Mouse (Mus musculus) liver, postnatal 0 days (tissue): ENCODE results near the gene Gm14434.
"Not testable (repeated sequence)": the region's sequence is repeated elsewhere in the genome, so short reads cannot be mapped to it uniquely, and the experiment has no call there.

Source experiments
- CTCF ChIP-seq: sonication (generic); IDR thresholded peaks from 2 replicates; pipeline ENCODE4 v1.5.1; 2016; ENCODE audit warnings: antibody characterized with exemption, low read depth
- EP300 ChIP-seq: IDR thresholded peaks from 2 replicates; pipeline ENCODE4 v1.6.1; 2016; ENCODE audit warnings: antibody characterized with exemption, low read depth, mild to moderate bottlenecking

DNA sequence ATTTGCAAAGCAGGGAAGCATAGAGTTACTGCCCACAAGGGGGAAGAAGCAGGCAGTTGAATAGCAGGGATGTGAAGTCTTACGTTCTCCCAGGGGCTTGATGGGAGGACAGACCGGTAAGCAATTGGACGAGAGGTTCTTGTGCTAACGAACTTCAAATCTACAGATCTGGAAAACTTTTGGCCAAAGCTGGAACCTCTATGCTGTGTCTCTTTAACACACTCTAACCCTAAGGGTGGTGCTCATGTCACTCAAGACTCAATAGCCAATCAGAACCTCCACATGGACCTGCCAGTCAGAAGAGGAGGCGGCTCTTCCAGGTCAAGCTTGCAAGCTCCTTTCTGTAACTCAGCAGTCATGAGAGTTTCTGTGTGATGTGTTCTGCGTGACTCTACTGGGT is 63.3 kb downstream of the Gm14434 start, which contains the start of gene Gm14435:
- not testable (repeated sequence) for TF ChIP-seq CTCF, EP300
